Mouse (Mus musculus): ENCODE data around the gene Col28a1.

DNA sequence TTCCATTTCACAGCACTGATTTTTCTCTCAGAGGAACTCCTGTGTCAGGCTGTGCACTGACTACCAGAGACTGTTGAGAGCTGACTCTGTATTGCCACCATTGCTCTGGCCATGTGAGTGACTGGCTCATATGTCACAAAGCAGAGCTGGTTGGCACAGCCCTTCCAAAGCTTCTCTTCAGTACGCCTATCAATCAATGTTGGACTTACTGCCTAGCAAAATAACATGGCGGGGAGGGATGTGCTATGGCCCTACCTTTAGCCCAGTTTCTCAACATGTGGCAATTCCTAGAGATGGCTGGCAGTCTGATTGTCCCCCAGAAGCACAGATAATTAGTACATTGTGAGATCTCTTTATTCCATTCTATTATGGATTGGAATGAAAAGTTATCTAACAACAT, 109.2 kb downstream of the Col28a1 start:
- TF ChIP-seq POLR2A (IDR thresholded peaks at IDR 0.05; ENCODE audit: insufficient read depth, low read depth, low read length) (no peak), CTCF (IDR thresholded peaks at IDR 0.05) (no peak)

Data from heart, adult 2 months (tissue).